Mouse (Mus musculus) A20 (cell line): ENCODE data around the gene Atp6ap1l.
"Not testable (repeated sequence)": the region's sequence is repeated elsewhere in the genome, so short reads cannot be mapped to it uniquely, and the experiment has no call there.

Experiments used
- DNase-seq: peaks from one replicate; pipeline ENCODE4 v3.0.0-alpha.2; 2011; ENCODE audit warnings: low read depth, low spot score

Atp6ap1l gene

DNA sequence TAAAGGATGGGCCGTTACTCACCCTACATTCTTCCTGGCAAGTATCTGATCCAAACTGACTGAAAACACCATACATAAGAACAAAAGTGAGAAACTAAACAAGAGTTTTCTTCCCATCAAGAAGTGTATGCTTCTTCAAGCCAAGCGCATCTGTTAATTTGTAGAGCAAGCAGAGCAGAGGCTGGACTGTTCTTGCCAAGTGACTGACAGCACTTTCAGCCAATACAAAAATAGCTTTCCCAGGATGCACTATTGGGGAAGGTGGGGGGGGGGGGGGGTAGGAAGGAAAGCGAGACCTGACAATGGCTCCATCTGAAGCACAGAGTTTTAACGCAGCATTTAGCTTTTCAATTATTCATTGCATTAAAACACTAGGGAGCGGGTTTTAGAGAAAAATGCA is at the start of gene Atp6ap1l:
Gene Atp6ap1l (minus strand): TSS at position 180 of the 400 bp plus-strand sequence.
- DNase-seq = peak; percentile 59

DNA sequence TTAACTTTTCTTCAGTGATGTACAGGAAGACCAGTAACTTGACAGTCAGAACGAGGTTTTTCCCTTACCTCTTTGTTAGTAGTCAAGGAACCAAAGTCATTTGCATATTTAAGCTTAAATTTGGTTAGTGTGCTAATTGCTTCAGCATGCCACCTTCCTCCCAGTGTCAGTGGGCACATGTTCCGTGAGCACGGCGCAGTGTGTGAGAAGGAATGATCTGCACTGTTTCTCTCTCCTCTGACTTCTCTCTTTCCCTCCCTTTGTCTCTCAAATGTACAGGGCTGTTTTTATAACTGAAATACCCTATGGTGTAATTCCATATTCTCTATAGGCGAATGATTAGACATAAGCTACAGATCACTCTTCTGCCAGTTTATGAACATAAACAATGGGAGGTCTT is 34.4 kb upstream of the Atp6ap1l start:
- DNase-seq = no peak

DNA sequence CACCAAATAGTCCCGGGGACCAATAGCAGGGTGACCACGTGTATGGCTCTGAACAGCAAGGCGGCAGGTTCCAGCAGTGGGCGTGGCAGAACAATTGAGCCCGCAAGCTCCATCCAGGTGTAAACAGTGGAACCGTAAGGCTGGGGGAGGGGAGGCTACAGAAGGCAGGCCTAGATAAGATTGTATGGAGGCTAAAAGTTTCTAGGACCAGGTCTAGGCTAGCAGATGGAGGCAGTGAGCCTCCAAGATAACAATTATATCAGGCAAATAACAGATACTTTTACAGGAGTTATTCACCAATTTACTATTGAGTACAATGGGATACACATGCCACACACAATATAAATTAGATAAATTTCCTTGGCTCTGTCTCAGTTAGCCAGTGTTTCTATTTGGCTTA is 34.0 kb upstream of the Atp6ap1l start:
- no peak for DNase-seq

DNA sequence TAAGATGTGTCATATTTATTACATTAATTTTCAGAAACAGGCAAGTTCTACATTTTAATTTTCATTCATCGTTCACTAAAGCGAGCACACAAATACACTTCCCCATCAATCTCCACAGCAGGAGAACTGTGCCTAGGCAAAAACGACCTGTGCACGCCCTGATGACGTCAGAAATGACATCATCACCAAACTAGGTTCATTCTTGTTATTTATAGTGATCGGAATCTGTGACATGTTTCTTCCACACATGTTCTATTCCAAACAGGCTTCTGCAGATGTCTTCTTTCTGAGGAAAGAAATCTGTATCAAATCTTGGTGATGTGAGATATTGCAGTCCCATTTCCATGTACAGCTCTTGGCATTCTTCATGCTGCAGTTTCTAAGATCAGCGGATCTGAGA is 30.7 kb upstream of the Atp6ap1l start:
- DNase-seq = no peak

DNA sequence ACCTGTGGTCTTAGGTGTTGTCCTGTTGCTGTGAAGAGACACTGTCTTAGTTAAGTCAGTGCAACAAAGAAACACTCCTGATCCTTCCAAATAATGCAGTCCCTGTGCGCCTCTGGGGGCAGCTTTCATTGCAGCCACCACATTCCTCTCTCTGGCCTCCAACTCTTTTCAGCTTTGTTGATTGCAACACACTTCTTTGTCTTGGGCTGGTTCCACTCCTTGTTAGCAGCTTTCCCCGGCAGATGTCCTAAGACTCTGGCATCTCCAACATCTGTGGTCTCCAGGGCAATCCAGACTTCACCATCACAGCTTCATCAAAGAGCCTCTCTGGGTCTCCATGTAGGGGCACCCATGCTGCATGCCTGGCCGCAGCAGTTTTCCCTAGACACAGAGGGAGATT is 28.1 kb upstream of the Atp6ap1l start:
- no peak for DNase-seq

DNA sequence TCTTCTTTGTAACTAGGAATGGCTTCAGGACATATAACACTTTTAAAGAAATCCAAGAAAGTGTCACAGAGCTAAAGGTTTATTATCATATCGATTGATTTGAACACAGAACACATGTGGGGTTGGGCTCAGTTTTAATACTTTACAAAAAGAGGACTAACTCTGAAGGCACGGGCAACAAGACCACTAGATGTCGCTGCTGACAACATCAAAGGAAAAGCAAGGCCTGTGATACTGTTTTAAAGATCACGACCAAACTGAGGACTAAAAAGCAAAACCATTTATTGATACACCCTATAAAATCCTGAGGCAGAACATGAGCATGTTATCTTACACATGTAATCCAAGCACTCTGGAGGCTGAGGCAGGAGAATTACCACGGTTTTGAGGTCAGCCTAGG is 24.7 kb upstream of the Atp6ap1l start:
- peak; percentile 76 for DNase-seq

DNA sequence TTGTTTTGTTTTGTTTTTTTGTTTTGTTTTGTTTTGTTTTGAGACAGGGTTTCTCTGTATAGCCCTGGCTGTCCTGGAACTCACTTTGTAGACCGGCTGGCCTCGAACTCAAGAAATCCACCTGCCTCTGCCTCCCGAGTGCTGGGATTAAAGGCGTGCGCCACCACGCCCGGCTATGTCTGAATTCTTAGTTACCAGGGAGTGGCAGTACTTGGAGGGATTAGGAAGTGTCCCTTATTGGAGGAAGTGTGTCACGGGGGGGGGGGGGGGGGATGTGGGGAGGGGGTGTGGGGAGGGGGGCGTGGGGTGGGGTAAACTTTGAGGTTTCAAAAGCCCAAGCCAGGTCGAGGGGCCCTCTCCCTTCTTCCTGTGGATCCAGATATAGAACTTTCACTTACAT is 23.1 kb upstream of the Atp6ap1l start:
- DNase-seq = not testable (repeated sequence)

DNA sequence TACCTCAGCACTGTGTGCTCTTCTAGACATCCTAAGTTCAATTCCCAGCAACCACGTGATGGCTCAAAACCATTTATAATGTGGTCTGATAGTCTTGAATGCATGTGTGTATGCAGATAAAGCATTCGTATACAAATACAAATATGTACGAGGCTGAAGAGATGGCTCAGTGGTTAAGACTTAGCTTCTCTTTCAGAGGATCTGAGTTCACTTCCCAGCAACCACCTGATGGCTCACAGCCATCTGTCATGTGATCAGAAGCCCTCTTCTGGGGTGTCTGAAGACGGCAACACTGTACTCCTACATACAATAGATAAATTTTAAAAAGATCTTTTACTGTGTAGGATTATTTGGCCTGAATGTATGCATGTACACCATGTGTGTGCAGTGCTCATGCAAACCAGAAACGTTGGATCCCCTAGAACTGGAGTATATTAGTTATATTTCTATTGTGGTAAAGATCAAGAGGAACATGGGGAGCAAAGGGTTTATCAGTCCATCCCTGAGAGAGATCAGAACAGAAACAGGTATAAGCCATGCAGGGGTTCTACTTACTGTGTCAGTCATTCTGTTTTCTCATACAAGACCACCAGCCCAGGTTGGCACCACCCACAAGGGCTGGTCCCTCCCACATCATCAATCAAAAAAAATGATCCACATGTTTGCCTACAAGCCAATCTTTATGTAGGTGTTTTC is 21.9 kb upstream of the Atp6ap1l start:
- DNase-seq = peak; percentile 14

DNA sequence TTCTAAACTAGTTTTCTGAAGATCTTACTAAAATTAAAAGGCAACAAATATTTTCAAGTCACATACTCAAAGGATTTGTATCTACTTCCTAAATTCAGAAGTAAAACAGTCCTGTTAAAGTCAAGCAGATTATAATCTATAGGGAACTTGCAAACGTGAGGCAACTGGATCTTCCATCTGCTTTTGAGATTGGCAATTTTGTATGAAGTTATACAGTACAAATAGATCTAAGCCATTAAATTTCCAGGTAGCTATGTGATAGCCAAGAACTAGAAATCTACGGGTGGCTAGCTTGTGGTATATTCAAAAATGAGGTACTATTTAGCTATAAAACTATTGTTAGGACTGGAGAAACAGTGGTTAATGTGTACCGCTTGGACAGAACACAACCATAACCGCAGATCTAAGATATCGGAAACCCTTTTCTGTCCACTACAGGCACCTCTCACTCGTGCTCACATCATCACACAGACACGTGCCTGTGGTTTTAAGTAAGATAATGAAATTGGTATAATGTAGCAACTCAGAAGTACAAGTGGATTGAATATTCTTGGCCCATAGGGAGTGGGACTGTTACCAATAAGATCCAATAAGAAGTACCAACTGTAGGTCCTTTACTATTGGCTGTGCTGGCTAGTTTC is 21.1 kb upstream of the Atp6ap1l start:
- DNase-seq = peak; percentile 13

DNA sequence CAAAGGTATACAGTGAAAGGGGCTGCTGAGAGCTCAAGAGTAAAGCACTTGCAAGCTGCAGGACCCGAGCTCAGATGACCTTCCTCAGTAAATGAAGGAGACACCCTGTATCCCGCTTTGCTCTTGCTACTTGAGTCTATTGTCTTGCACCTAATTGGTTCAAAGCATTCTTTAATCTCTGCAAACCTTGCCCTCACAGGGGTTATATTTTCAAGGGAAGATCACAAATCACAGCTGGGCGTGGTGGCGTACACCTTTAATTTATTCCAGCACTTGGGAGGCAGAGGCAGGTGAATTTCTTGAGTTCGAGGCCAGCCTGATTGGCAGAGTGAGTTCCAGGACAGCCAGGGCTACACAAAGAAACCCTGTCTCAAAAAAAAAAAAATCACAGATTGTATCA is 20.0 kb upstream of the Atp6ap1l start:
- DNase-seq = no peak

DNA sequence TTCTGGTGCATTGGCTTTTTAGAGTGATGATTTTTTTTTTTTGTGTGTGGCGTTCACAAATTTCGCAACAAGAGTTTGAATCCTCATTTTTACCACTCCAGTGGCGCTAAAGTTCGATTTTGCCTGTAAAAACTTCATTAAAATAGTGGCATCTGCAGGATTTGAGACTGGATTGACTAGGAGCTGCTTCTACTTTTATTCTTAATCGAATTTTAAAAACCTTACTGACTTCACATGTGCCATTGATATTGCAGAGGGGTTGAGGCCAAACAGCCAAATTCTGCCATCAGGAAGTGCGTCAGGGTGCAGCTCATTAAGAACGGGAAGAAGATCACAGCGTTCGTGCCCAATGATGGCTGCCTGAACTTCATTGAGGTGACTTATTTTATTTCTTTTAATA is 18.9 kb upstream of the Atp6ap1l start:
- peak; percentile 39 for DNase-seq

DNA sequence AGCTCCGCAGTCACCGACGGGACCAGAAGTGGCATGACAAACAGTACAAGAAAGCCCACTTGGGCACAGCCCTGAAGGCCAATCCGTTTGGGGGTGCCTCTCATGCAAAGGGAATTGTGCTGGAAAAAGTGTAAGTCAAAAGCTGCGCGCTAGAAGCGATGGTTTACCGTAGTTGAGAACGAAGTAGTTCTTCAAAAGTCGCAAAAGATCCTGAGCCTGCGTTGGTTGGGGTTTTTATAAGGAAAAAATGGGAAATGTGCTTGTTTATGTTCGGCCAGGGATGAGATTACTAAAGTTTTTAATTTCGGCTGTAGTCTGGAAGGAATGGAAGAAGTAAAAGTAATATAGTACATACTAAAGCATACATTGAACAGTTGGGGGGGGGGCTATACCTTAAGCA is 18.5 kb upstream of the Atp6ap1l start:
- DNase-seq = peak; percentile 35

DNA sequence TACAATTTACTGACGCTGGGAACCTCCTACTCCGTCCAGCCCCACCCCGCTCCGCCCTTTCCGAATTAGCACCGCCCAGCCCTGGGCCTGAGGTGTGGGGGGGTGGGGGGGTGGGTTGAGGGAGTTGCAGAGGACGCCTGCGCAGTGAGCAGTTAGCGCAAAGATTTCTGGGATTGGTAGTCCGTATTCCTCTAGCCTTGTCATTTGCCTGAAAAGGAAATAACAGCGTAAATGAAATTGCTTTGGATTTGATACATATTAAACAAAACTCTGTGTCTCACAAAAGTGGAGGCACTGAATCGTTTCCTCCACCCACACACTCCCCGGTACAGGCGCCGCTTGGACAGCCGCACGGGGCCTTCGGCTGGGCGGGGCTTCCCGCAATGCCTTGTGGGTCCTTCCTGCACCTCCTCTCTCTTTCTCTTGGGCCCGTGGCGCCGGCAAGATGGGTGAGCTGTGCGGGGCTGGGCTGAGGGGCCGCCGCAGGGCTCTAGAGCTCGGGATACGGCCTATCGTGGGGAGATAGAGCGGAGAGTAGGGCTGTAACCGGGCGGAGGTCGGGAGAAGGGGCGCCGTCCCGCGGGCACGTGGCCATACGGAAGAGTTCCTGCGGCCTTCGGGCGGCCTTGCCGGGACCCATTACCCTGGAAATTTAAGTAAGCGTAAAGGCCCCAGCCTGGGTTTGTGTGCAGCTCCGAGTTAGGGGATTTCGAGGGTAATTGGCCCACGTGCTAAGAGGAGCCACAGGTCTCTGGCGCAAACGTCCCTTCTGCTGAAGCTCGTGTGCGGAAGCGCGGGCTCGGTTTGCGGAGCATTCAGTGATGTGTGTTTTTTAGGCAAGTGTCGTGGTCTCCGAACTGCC is 17.8 kb upstream of the Atp6ap1l start, which contains the start of gene Rps23:
Gene Rps23 (plus strand): TSS at position 208 of the 862 bp plus-strand sequence.
- peak; percentile 94 for DNase-seq

DNA sequence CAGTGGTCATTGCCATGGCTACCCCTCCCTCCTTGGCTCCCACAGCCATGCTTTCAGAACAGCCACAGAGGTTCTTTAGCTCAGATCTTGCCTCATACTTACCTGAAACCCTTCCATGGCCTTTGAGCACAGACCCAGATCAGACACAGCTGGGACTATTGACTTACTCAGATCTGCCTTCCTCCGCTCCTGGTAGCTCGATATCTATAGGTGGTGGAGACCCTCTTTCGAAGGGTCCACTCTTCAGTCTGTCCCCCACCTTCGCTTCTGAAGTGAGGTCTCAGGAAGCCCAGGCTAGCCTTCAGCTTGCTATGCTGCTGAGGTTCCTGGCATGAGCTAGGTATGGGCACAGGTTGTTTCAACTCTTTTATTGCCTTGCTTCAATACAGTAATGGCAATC is 9.6 kb upstream of the Atp6ap1l start:
- DNase-seq = no peak

DNA sequence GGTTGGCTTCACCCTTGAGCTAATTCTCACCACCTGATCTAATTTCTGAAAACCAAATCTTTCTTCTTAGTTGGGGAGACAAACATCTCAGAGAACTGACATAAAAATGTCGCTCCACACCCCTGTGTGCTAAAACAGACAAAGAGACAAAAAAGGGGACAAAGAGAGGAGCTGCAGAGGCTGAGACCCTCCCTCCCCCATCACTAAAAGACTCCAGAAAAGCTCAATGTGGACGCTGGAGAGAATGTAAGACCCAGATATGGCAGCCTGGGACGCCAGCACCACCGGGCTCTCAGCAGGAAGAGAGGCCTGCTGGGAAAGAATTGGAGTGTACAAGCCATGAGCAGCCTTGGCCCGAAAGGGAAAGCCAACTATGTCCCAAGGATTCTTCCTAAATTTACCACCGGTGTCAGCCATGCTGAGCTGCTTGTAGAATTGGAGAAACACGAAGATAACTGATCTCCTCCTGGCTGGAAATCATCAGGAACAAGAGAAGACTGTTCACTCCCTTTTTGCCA is 8.6 kb upstream of the Atp6ap1l start:
- DNase-seq = no peak

DNA sequence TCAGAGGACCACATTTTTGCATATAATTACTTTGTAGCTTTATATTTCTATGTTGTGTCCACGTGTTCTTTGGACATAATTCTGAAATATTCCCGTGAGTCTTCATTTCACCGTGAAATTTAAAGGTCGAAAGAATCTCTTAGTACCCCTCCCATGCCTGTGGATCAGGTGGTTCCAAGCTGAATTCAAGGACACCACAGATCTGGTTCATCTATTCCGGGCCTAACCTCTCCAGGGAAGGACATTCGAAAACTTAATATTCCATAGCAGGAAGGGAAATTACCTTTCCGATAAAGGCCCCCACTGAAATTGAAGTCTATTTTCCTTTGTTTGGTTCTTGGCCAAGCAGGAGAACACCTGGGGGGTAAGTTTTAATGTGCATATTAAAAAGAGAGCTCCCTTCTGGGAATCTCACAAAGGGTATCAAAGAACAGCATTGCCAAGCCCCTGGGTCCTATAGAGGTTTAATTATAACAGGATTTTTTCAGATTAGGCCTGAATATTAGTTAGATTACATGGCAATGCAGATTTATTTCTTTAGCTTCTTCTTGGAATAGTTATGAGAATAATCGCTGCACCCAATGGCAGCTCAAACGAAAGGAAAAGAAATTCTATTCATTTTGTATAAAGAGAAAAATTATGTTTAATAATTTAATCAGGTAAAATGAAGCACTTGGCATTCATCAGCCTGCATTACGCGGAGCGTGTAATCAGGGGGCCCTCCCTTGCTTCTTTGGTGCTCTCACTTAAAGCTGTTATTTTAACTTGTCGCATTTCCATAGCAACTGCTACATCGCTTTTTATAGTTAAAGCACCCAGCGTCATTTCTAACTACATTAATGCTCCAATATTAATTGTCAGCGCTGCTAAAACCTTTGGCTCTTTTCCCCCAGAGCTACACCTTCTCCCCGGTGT is 7.9 kb upstream of the Atp6ap1l start:
- no peak for DNase-seq

DNA sequence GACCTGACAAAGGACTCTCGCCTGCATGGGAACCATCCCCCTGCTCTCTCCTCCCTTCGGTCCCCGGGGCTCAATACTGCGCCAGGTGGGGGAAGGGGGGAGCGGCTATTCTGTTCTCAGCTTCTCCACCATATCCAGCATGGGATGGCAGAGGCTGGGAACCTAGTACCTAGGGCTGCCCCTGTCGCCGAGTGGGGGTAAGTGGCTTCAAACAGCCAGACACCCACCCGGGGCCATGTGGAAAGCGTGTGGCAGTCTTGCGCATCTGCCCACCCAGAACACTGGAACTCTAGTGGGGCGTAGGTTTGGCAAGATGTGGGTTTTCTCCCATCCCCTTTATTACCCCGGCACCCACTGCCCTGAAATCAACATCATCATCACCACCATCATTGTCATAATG is 2.2 kb upstream of the Atp6ap1l start:
- DNase-seq = no peak

DNA sequence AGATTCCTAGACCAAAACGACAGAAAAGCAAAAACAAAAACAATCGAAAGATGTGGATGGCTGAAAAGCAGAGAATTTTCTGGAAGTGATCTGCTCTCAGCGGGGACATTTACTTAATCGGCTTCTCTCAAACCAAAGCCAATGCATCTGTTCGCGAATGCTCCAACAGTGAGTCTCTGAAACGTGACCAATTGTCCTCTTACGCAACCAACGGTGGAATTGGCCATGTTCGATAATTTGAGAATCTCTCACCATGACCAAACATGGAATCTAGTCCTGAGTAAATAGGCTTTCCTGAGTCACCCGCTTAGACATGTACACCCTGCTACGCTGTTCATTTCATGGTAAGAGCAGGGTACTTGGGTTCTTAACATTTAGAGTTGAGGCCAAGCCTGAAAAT is 8.3 kb downstream of the Atp6ap1l start:
- DNase-seq = no peak

DNA sequence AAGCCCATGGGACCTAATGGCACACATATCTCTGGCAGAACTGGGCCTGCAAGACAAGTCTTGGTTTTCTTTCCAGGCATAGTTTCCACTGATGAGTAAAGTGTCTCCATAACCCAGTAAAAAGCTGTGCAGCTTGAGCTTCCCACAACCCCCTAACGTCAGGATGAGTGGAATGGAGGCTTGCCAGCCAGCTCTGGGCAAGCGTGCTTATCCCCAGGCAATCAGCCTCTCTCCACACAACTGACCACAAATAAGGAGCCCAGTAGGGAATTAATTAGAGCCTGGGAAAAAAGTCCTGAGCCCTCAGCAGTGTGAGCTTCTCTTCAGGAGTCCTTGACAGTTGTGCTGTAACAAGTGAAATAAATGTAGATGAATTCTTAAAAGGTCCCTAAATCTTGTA is 9.1 kb downstream of the Atp6ap1l start:
- DNase-seq = no peak

DNA sequence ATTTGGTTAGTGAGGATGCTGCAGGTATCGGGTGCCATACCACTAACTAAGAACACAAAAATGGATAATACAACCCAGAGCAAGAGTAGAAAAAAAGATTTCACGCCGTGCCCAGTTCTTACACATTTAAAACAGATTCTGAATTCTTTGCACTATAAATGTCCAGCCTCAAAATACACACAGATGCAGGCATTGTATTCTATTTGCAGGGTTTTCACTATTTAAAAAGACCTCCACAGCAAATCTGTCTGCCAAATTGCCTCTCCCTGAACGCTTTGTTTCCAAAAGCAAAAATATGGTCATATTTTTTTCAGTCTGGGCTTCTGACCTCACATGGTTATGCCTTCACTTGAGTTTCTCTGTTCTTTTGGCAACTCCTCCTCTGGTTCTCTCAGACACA is 10.3 kb downstream of the Atp6ap1l start:
- DNase-seq = no peak

DNA sequence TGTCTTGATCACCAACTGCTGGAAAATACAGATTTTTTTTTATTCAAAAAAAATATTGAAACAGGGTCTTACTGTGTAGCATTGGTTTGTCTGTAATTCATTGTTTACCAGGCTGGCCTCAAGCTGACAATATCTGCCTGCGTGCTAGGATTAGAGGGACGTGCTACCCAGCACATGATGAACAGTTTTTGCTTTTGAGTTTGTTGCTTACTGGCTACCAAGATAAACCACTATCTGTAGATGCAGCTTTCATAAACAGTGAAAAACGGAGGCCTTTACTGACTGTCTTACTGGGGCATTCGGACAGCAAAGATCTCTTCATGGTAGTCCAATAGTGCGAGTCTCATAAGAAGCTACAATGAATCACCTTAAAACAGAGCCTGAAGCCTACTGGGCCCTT is 15.0 kb downstream of the Atp6ap1l start:
- no peak for DNase-seq
